Comparison of ENCODE assay signal across 20 mouse cellular contexts in the genomic region with DNA sequence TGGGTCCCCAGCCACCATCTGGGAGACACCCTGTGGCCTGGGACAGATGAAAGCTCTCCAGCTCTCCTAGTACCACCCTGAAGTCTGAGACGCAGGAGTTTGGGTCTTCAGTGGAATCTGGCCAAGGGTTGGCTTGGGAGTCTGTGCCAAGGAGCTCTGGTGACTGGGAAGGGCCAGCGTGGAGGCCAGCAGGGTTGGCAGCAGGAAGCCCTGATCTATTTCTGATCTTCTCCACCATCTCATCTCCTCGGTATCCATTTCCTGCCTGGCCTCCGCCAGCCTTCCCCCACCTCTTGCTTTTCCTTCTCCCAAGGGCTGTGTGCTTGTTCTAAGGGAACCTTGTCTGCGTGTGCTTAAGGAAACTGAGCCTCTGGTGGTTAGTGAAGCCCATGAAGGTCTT. TPM values are rescaled to one million over a fixed set of nuclear protein-coding genes. Genes with fewer than 3 reads are reported as not detected.
"Had no signal": no experiment of that assay in that cellular context is flagged by ENCODE, and none has a peak within 500 bp of the region (broad histone marks: within the 10 kb centered on the region; RNA-seq: fewer than 3 reads in every experiment).

No protein-coding gene starts in this region.

- H3K36me3 ChIP-seq: kidney, embryonic 15.5 days; limb, embryonic 15.5 days; liver, embryonic 13.5 days; midbrain, embryonic 15.5 days; neural tube, embryonic 12.5 days had no signal

- H3K4me1 ChIP-seq: kidney, embryonic 15.5 days; limb, embryonic 15.5 days; liver, embryonic 13.5 days; midbrain, embryonic 15.5 days; neural tube, embryonic 12.5 days had no signal

- H3K27me3 ChIP-seq: kidney, embryonic 15.5 days; limb, embryonic 15.5 days; liver, embryonic 13.5 days; midbrain, embryonic 15.5 days; neural tube, embryonic 12.5 days had no signal

- ATAC-seq: liver, postnatal 0 days; midbrain, embryonic 15.5 days had no signal

- H3K9me3 ChIP-seq: kidney, embryonic 15.5 days; limb, embryonic 15.5 days; liver, embryonic 13.5 days; midbrain, embryonic 15.5 days; neural tube, embryonic 12.5 days had no signal

- H3K4me3 ChIP-seq: kidney, embryonic 15.5 days; left cerebral cortex, adult 2 months; limb, embryonic 15.5 days; liver, embryonic 13.5 days; megakaryocyte, embryonic 14.5 days; midbrain, embryonic 15.5 days; neural tube, embryonic 12.5 days had no signal

- H3K4me2 ChIP-seq: kidney, embryonic 15.5 days; limb, embryonic 15.5 days; liver, embryonic 13.5 days; midbrain, embryonic 11.5 days; midbrain, embryonic 15.5 days; neural tube, embryonic 12.5 days had no signal

- H3K9ac ChIP-seq: kidney, embryonic 15.5 days; limb, embryonic 15.5 days; liver, embryonic 13.5 days; liver, postnatal 0 days; midbrain, embryonic 15.5 days; neural tube, embryonic 12.5 days had no signal

- DNase-seq: kidney, postnatal 25 days; liver, embryonic 13.5 days; liver, postnatal 0 days; right cerebral cortex, postnatal 4 days; spleen, adult 18-20 months; thymus, adult 18-20 months; thymus, postnatal 14 days had no signal

- H3K27ac ChIP-seq: kidney, embryonic 15.5 days; left cerebral cortex, adult 2 months; limb, embryonic 15.5 days; liver, embryonic 13.5 days; macrophage; midbrain, embryonic 15.5 days; neural tube, embryonic 12.5 days had no signal

RNA-seq across cellular contexts. Expression of a gene that starts 41.7 kb away (rescaled TPM):
- total RNA-seq: layer of hippocampus, postnatal 25 days; left cerebral cortex, adult 2 months; left cerebral cortex, postnatal 14 days; neutrophil, adult 5-6 weeks had no signal
- polyA plus RNA-seq: kidney, embryonic 15.5 days; limb, embryonic 11.5 days; limb, embryonic 15.5 days; liver, embryonic 13.5 days; liver, postnatal 0 days; lung, embryonic 16.5 days; macrophage; midbrain, embryonic 11.5 days; midbrain, embryonic 15.5 days; neural tube, embryonic 12.5 days had no signal
